Mouse (Mus musculus): ENCODE data around the gene Setd7. TPM values are rescaled to one million over a fixed set of nuclear protein-coding genes. Genes with fewer than 3 reads are reported as not detected.

Setd7 gene
- polyA plus RNA-seq, 1 experiment from 2014 or later = 0.64 TPM

- H3K9me3 ChIP-seq (replicated peaks; ENCODE audit: control insufficient read depth, low read length) = no peaks in the 10 kb centered on the region
- no peak overlapping the region for H3K4me3 ChIP-seq (ENCODE audit: low read depth, low read length)
- H3K4me1 ChIP-seq (ENCODE audit: control insufficient read depth, low read depth, low read length) = no peaks in the 10 kb centered on the region; the same call in 1 of the 2 replicates
- H3K27ac ChIP-seq (ENCODE audit: low read length) = no peak overlapping the region
- H3K9ac ChIP-seq (ENCODE audit: low read depth, low read length) = no peak overlapping the region
- WGBS (ENCODE audit: insufficient replicate concordance) = 80% methylated on average over 5 of the region's 5 CpGs
- no peak for ATAC-seq (ENCODE audit: low read depth)
- H3K27me3 ChIP-seq (ENCODE audit: control insufficient read depth, insufficient read depth, low read depth, low read length) = no peaks in the 10 kb centered on the region
- H3K36me3 ChIP-seq (ENCODE audit: control insufficient read depth, insufficient read depth) = no peaks in the 10 kb centered on the region
- no peak overlapping the region for H3K4me2 ChIP-seq (ENCODE audit: low read depth, low read length)
Observed at GRCm38 (mm10) chr3:51511983-51512382, 48.7 kb downstream of the Setd7 start.

GRCm38 (mm10) chr3:51510903-51511302 is 49.8 kb downstream of the Setd7 start:
- H3K9me3 ChIP-seq (replicated peaks; ENCODE audit: control insufficient read depth, low read length) = no peaks in the 10 kb centered on the region
- H3K9ac ChIP-seq (ENCODE audit: low read depth, low read length) = peak overlapping the region; percentile 28; the same call in 1 of the 2 replicates
- H3K27me3 ChIP-seq (ENCODE audit: control insufficient read depth, insufficient read depth, low read depth, low read length) = no peaks in the 10 kb centered on the region
- peak overlapping the region; percentile 36 for H3K4me2 ChIP-seq (ENCODE audit: low read depth, low read length)
- no peak overlapping the region for H3K27ac ChIP-seq (ENCODE audit: low read length)
- H3K4me1 ChIP-seq (ENCODE audit: control insufficient read depth, low read depth, low read length) = no peaks in the 10 kb centered on the region; the same call in 1 of the 2 replicates
- H3K4me3 ChIP-seq (ENCODE audit: low read depth, low read length) = peak overlapping the region; percentile 33
- 20% methylated on average over 8 of the region's 8 CpGs for WGBS (ENCODE audit: insufficient replicate concordance)
- H3K36me3 ChIP-seq (ENCODE audit: control insufficient read depth, insufficient read depth) = no peaks in the 10 kb centered on the region
- peak; percentile 19; the same call in 1 of the 2 replicates for ATAC-seq (ENCODE audit: low read depth)

- Histone ChIP-seq H3K9ac (ENCODE audit: low read depth, low read length) (no peak overlapping the region), H3K4me2 (ENCODE audit: low read depth, low read length) (no peak overlapping the region), H3K27me3 (ENCODE audit: control insufficient read depth, insufficient read depth, low read depth, low read length) (no peaks in the 10 kb centered on the region), H3K36me3 (ENCODE audit: control insufficient read depth, insufficient read depth) (no peaks in the 10 kb centered on the region), H3K9me3 (replicated peaks; ENCODE audit: control insufficient read depth, low read length) (no peaks in the 10 kb centered on the region), H3K27ac (ENCODE audit: low read length) (no peak overlapping the region), H3K4me3 (ENCODE audit: low read depth, low read length) (no peak overlapping the region), H3K4me1 (ENCODE audit: control insufficient read depth, low read depth, low read length) (no peaks in the 10 kb centered on the region)
- no peak for ATAC-seq (ENCODE audit: low read depth)
- 68% methylated on average over 19 of the region's 19 CpGs for whole genome bisulfite sequencing (ENCODE audit: insufficient replicate concordance)
Observed at GRCm38 (mm10) chr3:51505465-51505864, 55.2 kb downstream of the Setd7 start.

GRCm38 (mm10) chr3:51504385-51504952 is 56.2 kb downstream of the Setd7 start:
- Histone ChIP-seq H3K4me2 (ENCODE audit: low read depth, low read length) (no peak overlapping the region), H3K4me3 (ENCODE audit: low read depth, low read length) (no peak overlapping the region), H3K9ac (ENCODE audit: low read depth, low read length) (no peak overlapping the region), H3K27me3 (ENCODE audit: control insufficient read depth, insufficient read depth, low read depth, low read length) (no peaks in the 10 kb centered on the region), H3K9me3 (replicated peaks; ENCODE audit: control insufficient read depth, low read length) (no peaks in the 10 kb centered on the region), H3K36me3 (ENCODE audit: control insufficient read depth, insufficient read depth) (no peaks in the 10 kb centered on the region), H3K4me1 (ENCODE audit: control insufficient read depth, low read depth, low read length) (no peaks in the 10 kb centered on the region), H3K27ac (ENCODE audit: low read length) (no peak overlapping the region)
- no peak for ATAC-seq (ENCODE audit: low read depth)
- WGBS (ENCODE audit: insufficient replicate concordance) = 65% methylated on average over 11 of the region's 11 CpGs

- no peak overlapping the region for H3K27ac ChIP-seq (ENCODE audit: low read length)
- no peak for ATAC-seq (ENCODE audit: low read depth)
- no peaks in the 10 kb centered on the region for H3K27me3 ChIP-seq (ENCODE audit: control insufficient read depth, insufficient read depth, low read depth, low read length)
- H3K36me3 ChIP-seq (ENCODE audit: control insufficient read depth, insufficient read depth) = no peaks in the 10 kb centered on the region
- no peak overlapping the region for H3K4me3 ChIP-seq (ENCODE audit: low read depth, low read length)
- no peak overlapping the region for H3K9ac ChIP-seq (ENCODE audit: low read depth, low read length)
- WGBS (ENCODE audit: insufficient replicate concordance) = 65% methylated on average over 4 of the region's 4 CpGs
- no peaks in the 10 kb centered on the region for H3K4me1 ChIP-seq (ENCODE audit: control insufficient read depth, low read depth, low read length)
- no peak overlapping the region for H3K4me2 ChIP-seq (ENCODE audit: low read depth, low read length)
- H3K9me3 ChIP-seq (replicated peaks; ENCODE audit: control insufficient read depth, low read length) = no peaks in the 10 kb centered on the region
Observed at GRCm38 (mm10) chr3:51499876-51500275, 60.8 kb downstream of the Setd7 start.

- Histone ChIP-seq H3K4me3 (ENCODE audit: low read depth, low read length) (no peak overlapping the region), H3K4me2 (ENCODE audit: low read depth, low read length) (no peak overlapping the region), H3K27ac (ENCODE audit: low read length) (no peak overlapping the region), H3K9ac (ENCODE audit: low read depth, low read length) (no peak overlapping the region), H3K36me3 (ENCODE audit: control insufficient read depth, insufficient read depth) (no peaks in the 10 kb centered on the region), H3K27me3 (ENCODE audit: control insufficient read depth, insufficient read depth, low read depth, low read length) (no peaks in the 10 kb centered on the region), H3K9me3 (replicated peaks; ENCODE audit: control insufficient read depth, low read length) (no peaks in the 10 kb centered on the region), H3K4me1 (ENCODE audit: control insufficient read depth, low read depth, low read length) (no peaks in the 10 kb centered on the region)
- WGBS (ENCODE audit: insufficient replicate concordance) = 61% methylated on average over 5 of the region's 5 CpGs
- ATAC-seq (ENCODE audit: low read depth) = no peak
Observed at GRCm38 (mm10) chr3:51498659-51499058, 62.0 kb downstream of the Setd7 start.

- 73% methylated on average over 1 of the region's 1 CpGs for WGBS (ENCODE audit: insufficient replicate concordance)
- H3K27me3 ChIP-seq (ENCODE audit: control insufficient read depth, insufficient read depth, low read depth, low read length) = no peaks in the 10 kb centered on the region
- no peak for ATAC-seq (ENCODE audit: low read depth)
Observed at GRCm38 (mm10) chr3:51497978-51498377, 62.7 kb downstream of the Setd7 start.

GRCm38 (mm10) chr3:51495646-51496045 is 65.0 kb downstream of the Setd7 start:
- no peak for ATAC-seq (ENCODE audit: low read depth)
- WGBS (ENCODE audit: insufficient replicate concordance) = 70% methylated on average over 9 of the region's 9 CpGs
- H3K4me2 ChIP-seq (ENCODE audit: low read depth, low read length) = no peak overlapping the region
- H3K9ac ChIP-seq (ENCODE audit: low read depth, low read length) = no peak overlapping the region
- H3K9me3 ChIP-seq (replicated peaks; ENCODE audit: control insufficient read depth, low read length) = no peaks in the 10 kb centered on the region
- no peaks in the 10 kb centered on the region for H3K36me3 ChIP-seq (ENCODE audit: control insufficient read depth, insufficient read depth)
- H3K27me3 ChIP-seq (ENCODE audit: control insufficient read depth, insufficient read depth, low read depth, low read length) = no peaks in the 10 kb centered on the region
- no peaks in the 10 kb centered on the region for H3K4me1 ChIP-seq (ENCODE audit: control insufficient read depth, low read depth, low read length)
- H3K27ac ChIP-seq (ENCODE audit: low read length) = no peak overlapping the region
- no peak overlapping the region for H3K4me3 ChIP-seq (ENCODE audit: low read depth, low read length)

More at GRCm38 (mm10) chr3:51497978-51498377, 62.7 kb downstream of the Setd7 start:
- H3K9me3 ChIP-seq (replicated peaks; ENCODE audit: control insufficient read depth, low read length) = no peaks in the 10 kb centered on the region
- no peaks in the 10 kb centered on the region for H3K4me1 ChIP-seq (ENCODE audit: control insufficient read depth, low read depth, low read length)
- no peaks in the 10 kb centered on the region for H3K36me3 ChIP-seq (ENCODE audit: control insufficient read depth, insufficient read depth)
- H3K4me3 ChIP-seq (ENCODE audit: low read depth, low read length) = no peak overlapping the region
- H3K4me2 ChIP-seq (ENCODE audit: low read depth, low read length) = no peak overlapping the region
- H3K9ac ChIP-seq (ENCODE audit: low read depth, low read length) = no peak overlapping the region
- H3K27ac ChIP-seq (ENCODE audit: low read length) = no peak overlapping the region

GRCm38 (mm10) chr3:51494466-51494865 is 66.2 kb downstream of the Setd7 start:
- WGBS (ENCODE audit: insufficient replicate concordance) = 68% methylated on average over 2 of the region's 2 CpGs
- H3K36me3 ChIP-seq (ENCODE audit: control insufficient read depth, insufficient read depth) = no peaks in the 10 kb centered on the region
- H3K27me3 ChIP-seq (ENCODE audit: control insufficient read depth, insufficient read depth, low read depth, low read length) = no peaks in the 10 kb centered on the region
- no peak overlapping the region for H3K4me3 ChIP-seq (ENCODE audit: low read depth, low read length)
- H3K27ac ChIP-seq (ENCODE audit: low read length) = no peak overlapping the region
- H3K9ac ChIP-seq (ENCODE audit: low read depth, low read length) = no peak overlapping the region
- H3K4me1 ChIP-seq (ENCODE audit: control insufficient read depth, low read depth, low read length) = no peaks in the 10 kb centered on the region
- no peak overlapping the region for H3K4me2 ChIP-seq (ENCODE audit: low read depth, low read length)
- H3K9me3 ChIP-seq (replicated peaks; ENCODE audit: control insufficient read depth, low read length) = no peaks in the 10 kb centered on the region
- no peak for ATAC-seq (ENCODE audit: low read depth)

Data from liver, embryonic 16.5 days (tissue).